Mouse (Mus musculus) hindlimb bud, embryonic 11.5 days (tissue): ENCODE results near the gene Mmp9.

Experiments used
- DNase-seq: peaks from one replicate; pipeline ENCODE4 v3.0.0-alpha.2; 2012; ENCODE audit warnings: low read depth, low spot score; ENCODE audit errors: extremely low spot score

Mmp9 gene

DNA sequence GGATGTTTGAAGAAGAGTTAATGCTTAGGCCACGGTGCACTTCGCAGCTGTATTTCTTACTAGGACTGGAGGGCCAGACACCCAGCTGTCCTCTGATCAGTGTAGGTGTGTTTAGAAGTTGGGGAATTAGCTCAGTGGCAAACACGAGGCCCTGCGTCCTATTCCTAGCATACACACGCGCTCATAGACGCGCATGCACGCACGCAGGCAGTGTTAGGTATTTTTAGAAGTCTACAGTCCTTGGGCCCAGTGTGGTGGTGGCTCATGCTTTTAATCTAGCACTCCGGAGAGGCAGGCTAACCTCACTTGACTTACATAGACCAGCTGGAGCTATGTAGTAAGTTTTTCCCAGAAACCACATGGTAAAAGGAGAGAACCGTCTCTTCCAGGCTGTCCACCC, 28.4 kb upstream of the Mmp9 start:
- DNase-seq = peak; percentile 10

DNA sequence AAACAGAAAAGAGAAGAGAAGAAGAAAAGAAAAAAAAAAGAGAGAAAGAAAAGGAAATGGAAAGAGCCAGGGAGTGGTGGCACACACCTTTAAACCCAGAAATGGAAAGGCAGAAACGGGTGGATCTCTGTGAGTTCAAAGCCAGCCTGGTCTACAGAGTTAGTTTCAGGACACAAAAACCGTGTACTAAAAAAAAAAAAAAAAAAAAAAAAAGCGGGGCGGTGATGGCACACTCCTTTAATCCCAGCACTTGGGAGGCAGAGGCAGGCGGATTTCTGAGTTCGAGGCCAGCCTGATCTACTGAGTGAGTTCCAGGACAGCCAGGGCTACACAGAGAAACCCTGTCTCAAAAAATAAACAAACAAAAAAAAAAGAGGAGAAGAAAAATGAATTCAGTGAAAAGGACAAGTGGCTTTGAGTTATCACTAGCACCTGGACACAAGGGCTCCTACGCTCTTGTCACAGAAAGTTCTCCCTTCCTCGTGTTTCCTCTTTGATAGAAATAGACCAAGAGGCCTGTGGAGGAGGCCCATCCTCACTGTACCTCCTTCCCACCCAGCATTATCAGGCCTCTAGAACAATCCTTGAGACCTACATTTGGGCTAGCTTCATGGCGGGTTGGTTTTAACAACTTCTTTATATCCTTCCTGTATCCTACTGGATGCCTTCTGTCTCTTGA, 27.7 kb upstream of the Mmp9 start:
- DNase-seq = no peak

DNA sequence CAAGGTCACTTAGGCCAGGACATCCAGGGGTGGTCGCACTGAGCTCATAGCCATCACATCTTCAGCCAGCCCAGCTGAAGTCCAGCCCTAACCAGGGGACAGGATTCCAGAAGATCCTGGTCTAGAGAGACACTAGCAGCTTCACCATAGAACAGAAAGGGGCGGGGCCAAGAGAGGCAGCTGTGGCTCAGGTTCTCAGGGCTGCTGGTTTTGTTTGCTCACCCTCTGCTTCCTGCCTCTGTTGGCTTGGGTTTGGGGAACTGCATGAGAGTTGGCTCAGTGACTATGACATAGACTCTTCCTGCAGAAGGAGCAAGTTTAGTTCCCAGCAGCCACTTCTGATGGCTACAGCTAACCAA, 27.2 kb upstream of the Mmp9 start:
- no peak for DNase-seq

DNA sequence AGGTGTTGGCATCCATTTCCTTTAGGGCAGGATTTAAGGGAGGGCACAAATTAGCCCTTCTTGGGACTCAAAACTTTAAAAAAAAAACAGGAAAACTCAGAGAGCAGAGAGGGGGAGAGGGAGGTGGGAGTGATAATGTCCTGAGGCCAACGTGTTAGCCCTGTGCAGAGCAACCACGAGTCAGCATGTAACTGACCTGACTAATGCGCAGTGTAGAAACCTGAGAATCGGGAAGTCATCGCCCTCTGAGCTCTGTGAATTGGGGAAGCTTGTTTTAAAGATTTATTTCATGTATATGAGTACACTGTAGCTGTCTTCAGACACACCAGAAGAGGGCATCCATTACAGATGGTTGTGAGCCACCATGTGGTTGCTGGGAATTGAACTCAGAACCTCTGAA, 23.8 kb upstream of the Mmp9 start:
- DNase-seq = no peak

DNA sequence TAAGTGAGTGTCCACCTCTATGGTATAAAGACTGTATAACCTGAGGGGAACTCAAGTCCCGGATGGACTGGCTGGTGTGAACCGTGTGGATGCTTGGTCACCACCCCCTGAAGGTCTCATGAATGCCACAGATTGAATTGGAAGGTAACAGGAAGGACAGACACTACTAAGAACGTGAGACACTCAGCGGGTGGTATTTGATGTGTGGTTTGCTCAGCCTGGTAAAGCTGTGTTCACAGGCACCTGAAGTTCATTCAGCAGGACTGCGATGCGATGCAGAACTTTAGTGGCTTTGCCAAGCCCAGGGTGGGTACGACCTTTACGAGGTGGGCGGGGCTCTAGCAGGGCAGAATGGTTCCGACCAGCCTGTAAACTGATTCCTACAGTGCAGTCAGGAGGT, 23.2 kb upstream of the Mmp9 start:
- DNase-seq = no peak

DNA sequence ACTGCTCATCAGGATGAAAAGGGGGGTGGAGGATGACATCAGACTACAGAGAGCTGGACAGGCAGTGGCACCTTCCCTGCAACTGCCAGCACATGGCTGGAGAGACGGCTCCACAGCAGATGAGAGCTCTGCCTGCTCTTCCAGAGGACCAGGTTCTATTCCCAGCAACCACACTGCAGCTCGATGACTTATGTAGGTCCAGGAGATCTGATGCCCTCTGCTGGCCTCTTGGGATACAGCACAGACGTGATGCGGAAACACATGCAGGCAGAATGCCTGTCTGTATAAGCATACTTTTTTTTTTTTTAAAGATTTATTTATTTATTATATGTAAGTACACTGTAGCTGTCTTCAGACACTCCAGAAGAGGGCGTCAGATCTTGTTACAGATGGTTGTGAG, 22.3 kb upstream of the Mmp9 start:
- DNase-seq = no peak

DNA sequence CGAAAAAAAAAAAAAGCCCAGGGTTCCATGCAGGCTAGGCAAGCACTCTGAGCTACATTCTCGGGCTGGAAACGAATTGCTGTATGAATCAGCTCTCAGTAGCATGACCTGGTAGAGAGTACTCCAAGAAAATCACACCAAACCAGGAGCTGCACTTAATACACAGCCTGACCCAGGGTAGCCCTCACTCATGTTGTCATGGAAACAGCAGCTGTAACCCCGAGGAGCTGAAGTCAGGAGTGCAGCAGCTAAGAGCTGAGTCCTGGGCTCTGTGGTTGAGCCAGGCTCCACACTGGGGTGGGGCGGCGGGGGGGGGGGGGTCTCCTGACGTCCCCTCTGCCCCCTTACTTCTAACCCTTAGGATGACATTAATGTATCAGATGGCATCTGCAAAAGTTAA, 18.6 kb upstream of the Mmp9 start:
- DNase-seq = no peak

DNA sequence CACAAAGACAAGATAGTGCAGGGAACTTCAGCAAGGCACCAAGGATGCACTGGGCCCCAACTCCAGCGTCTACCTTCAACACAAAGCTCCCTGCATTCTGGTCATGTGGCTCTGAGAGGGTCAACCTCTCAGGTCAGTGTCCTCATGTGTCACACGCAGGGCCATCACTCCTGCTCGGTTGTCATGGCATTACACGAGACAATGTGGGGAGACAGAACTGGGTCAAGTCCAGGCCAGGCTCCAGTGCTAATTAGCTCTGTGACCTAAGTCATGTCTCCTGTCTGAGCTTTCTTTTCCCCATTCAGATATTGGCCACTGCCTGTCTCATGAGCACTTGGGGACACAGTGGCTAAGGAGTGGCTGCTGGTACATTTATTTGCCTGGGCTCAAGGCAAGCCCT, 17.3 kb upstream of the Mmp9 start:
- DNase-seq = no peak

DNA sequence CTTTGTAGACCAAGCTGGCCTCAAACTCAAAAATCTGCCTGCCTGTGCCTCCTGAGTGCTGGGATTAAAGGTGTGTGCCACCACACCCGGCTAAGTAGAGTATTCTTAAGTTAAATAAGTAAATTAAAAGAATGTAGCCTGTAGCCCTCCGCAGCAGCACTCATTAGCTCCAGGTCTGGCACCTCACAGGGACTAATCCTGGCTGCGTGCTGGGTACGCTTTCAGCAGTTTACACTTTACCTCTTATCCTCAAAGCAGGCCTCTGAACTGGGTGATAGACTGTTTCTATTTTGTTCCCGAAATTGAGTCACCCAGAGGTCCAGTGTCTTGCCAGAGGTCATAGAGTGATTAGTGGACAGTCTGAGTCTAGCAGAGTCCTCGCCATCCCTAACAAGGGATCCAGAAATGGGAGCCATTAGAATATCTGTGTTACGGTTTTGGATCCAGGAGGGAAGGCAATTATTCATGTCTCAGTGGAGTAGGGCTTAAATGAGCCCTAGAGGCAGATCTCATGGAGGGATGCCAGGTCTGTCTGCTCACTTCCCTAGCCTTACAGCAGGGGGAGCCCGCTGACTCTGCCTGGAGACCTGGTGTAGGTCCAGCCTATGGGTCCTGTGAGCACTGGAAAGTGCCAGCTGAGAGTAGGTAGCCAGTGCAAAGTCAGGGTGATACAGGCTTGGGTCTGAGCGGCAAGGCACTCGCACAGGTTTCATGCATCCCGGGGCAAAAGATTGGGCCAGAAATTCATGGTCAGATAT, 16.3 kb upstream of the Mmp9 start:
- DNase-seq = peak; percentile 47

DNA sequence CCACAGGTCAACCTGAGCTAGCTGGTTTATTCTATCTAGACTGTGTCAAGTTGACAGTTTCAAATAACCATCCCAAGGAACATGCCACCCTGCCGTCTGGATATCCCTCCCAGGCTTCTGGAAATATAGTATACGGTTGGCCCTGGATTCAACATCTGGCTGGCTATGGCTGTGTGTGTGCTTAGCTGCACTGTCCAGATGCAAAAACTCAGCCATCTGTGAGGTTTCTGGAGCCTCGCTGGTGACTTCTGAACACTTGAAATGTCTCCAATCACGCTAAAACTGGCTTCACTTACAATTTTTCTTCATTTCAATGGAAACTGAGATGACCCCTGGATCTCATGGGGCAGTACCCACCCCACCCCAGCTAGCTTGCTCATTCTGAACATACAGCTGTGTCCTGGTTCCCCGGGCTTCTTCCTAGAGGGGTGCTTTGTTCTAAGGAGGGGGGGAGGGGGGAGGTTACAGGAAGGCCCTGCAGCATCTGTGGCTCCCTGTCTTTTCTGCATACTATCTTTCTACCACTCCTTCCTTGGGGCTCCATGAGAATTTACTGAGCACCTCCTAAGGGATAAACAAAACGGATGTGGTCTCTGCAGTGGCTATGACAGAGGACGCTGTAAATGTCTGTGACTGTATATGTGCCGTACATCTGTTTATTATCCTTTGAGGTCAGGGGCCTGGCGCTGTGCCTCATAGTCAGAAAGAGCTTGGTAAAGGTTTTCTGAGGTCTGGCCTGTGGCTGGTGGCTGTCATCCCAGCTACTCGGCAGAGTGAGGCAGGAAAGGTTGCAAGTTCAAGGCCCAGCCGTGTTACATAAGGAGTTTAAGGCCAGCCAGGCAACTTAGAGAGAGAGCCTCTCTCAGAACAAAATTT, 9.6 kb upstream of the Mmp9 start:
- DNase-seq = no peak

DNA sequence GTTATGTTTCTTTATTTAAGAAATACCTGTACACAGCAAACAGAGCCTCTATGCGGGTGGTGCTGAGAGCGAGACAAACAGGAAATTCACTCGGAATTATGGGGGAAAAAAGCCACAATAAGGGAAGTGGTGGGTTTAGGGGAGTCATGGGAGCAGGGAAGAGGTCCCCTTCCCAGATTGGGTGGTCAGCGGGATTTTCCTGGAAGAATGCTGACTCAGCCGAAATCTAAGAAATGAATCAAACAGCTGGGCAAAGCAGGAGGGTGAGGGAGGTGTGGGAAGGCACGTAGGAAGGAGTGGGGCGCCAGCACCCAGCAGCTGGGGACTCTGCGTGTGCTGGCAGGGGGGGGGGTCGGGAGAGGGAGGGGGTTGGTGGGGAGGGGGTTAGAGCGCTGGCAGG, 7.0 kb upstream of the Mmp9 start:
- DNase-seq = no peak

DNA sequence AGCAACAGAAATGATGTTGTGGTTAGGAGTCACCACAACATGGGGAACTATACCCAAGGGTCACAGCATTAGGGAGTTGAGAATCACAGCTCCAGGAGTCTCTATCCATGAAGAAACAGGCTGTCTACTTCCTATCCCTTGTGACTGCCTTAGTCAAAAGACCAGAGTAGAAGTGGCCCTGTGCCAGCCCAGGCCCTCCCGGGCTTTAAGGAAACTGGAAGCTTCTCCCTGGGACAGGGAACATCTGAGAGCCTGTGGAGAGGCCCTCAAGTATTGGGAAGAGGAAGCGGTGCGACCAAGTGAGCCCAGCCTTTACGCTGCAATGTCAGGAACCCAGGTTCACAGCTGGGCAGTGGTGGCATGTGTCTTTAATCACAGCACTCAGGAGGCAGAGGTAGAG, 4.6 kb upstream of the Mmp9 start:
- no peak for DNase-seq

DNA sequence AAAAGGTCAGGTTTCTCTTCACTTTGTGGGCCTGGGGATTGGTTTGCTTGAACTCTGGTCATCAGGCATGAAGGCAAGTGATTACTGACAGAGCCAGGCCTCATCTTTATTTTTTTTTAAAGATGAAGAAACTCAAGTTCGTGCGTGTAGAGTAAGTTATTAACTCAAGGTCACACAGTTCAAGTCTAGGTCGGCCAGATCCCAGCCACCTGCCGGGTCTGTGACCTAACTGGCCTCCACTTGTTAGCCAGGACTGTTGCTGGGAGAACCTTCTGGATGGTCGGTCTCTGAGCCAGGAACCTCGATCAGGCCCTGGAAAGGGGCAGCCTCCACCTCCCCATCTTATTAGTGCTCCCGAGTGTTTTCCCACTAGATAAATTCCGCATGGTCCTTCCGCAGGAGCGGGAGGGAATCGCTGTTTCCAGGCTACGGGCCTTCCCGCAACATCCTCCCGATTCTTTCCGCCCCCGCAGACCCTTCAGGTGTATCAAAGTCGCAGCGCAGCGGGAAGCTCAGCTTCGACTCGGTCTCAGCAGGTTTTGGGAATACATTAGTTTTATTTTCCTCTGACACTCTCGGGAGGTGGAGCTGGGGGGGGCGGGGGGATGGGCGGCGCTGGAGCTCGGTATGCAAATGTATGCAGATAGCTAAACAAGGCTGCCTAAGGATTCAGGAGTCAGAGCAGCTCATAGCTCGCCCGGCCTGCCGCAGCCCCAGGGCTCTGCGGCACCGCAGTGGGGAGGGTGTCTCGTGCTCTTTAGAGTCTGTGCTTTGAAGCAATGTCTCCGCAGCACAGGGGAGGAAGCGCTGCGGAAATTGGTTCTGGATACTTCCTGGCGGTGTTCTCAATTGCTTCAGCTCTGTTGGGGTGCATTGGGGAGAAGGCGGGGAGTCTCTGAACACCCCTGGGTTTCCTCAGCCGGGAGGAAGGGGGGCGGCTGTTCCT, 2.2 kb upstream of the Mmp9 start:
- DNase-seq = no peak

DNA sequence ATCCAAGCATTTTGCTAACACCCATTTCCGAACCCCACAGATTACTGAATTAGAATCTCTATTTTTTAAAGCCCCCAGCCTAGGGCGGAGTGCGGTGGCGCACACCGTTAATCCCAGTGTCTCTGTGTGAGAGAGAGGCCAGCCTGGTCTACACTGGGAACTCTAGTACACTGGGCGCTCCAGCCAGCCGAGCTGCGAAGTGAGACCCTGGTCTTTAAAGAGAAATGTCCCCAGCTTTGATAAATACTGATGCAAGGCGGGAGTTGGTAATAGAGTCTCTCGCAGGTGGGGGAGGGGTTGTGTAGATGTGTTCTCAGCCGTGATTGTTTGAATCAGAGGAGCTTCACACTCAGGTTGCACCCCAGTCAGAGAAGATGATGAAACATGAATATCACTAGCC, 1.5 kb upstream of the Mmp9 start:
- DNase-seq = no peak

DNA sequence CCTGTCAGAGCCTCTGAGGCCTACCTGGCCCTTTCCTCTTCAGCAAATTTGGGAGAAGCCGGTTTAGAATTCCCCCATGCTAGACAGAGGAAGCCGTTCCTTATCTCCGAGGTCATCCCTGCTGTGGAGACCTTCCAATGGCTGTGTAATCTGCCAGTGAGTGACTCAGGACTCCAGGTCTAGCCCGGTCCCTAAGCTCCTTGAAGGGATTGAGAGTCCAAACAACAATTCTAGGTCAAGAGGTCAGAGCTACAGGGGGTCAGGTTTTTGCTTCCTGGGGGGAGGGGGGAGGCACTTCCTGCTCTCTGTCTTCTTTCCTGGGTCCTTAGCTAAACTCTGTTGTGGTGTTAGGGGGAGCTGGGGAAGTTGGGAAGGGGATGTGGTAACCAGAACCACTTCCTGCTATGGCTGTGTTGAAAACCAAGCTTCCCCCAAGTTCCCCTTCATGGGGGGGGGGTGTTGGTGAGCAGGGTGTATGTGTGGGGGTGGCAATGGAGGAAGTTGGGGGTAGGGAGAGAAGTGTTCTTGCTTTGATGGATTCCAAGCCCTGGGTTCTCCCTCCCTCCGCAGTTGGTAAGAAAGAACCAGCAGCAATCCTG, 2.2 kb downstream of the Mmp9 start:
- no peak for DNase-seq

DNA sequence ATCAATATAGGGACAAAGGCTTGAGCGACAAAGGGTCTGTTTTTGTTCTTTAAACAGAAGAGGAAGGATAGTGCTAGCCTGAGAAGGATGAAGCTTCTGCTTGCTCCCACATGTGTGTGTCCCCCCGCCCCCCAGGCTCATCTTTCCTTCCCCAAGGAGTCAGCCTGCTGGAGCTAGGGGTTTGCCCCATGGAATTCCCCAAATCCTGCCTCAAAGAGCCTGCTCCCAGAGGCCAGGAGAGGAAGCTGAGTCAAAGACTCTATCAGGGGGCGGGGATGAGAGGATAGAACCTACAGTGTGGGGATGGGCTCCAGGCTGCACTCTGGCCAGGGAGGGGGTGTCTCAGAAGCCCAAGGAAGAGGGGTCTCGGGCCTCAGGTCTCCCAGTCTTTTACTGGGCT, 6.9 kb downstream of the Mmp9 start:
- no peak for DNase-seq

DNA sequence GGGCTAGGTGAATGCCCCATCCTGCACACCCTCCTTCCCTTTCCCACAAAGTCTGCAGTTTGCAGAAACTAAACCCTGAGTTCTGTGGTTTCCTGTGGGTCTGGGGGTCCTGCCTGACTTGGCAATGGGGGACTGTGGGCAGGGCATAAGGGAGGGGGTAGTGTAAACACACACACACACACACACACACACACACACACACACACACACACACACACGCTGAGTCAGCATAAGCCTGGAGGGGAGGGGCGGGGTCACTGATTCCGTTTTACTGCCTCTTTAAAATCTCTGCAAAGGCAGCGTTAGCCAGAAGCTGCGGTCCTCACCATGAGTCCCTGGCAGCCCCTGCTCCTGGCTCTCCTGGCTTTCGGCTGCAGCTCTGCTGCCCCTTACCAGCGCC, 7.3 kb downstream of the Mmp9 start:
- DNase-seq = no peak

DNA sequence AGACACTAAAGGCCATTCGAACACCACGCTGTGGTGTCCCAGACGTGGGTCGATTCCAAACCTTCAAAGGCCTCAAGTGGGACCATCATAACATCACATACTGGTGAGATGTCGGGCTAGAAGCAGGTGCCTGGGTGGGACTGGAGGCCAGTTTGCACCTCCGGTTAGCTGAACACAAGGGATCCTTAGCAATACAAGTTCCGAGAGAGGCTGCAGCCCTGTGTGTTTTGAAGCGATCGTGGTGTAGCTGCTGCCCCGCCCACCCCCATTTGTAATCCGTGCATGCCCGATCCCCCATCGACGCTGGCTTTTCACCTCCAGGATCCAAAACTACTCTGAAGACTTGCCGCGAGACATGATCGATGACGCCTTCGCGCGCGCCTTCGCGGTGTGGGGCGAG, 8.4 kb downstream of the Mmp9 start:
- no peak for DNase-seq

DNA sequence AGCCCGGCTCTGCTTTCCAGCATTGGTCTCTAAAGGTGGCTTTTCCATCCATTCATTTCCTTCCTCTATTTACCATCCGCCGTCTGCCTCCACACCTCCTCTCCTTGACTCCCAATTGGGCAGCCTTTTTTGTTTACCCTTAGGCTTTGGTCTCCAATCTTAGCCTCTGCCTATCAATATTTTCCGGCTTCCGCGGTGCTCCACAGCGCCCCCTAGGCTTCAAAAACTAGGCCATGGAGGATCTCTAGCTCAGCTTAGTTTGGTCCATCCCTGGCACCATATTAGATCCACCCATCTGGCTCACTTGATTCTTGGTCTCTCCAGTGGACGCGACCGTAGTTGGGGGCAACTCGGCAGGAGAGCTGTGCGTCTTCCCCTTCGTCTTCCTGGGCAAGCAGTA, 9.9 kb downstream of the Mmp9 start:
- no peak for DNase-seq

DNA sequence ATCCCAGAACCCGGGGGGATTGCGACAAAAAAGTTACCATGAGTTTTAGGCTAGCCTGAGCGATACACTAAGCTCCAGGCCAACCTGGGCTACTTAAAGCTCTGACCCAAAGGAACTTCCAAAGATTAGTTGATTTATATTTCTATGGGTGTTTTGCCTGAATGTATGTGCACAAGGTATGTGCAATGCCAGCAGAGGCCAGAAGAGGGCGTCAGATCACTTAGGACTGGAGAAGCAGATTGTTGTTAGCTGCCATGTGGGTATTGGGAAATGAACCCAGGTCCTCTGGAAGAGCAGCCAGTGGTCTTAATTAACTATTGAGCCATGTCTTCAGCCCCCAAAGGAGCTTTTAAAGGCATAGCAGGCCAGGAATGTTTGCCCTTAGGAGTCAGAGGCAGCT, 11.2 kb downstream of the Mmp9 start:
- no peak for DNase-seq

DNA sequence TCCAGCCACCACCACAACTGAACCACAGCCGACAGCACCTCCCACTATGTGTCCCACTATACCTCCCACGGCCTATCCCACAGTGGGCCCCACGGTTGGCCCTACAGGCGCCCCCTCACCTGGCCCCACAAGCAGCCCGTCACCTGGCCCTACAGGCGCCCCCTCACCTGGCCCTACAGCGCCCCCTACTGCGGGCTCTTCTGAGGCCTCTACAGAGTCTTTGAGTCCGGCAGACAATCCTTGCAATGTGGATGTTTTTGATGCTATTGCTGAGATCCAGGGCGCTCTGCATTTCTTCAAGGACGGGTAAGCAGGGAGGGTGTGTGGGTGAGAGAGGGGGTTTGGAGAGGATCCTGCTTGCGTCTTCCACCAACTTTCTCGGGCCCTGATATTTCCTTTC, 11.9 kb downstream of the Mmp9 start:
- DNase-seq = no peak
